Mouse (Mus musculus) erythroblast, embryonic 14.5 days (primary cell): Measurements from ENCODE around the gene Lrrc10.

Experiments used
- GATA1 ChIP-seq: IDR thresholded peaks from 2 replicates; pipeline ENCODE4 v1.6.1; 2012; ENCODE audit warnings: low read length, inconsistent platforms, mixed read lengths
- TAL1 ChIP-seq: IDR thresholded peaks from 3 replicates; pipeline ENCODE4 v1.6.1; 2012; ENCODE audit warnings: low read length, inconsistent platforms, mixed read lengths

GRCm38 (mm10) chr10:117045175-117046056, at the start of gene Lrrc10:
- TF ChIP-seq GATA1 (no peak), TAL1 (no peak)
